ENCODE assay signal across 8 mouse cellular contexts in the genomic region with DNA sequence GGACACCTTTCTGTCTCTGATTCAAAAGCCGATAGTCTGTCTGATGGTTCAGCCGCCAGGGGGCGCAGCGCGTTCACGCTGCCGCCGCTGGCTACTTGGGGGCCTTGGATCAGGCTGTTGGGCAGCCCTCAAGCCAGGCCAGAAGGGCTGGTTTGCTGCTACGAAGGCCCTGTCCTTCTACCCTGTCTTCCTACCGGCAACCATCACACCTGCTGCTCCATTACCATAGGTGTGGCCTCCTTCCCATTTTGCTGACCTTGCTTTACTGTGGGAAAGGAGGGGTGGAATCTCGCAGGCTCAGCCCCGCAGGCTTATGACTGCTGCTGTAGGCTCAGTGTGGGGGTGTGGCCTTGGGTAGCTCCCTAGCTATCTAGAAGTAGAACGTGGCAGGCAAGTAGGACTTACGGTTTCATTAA. TPM values are rescaled to one million over a fixed set of nuclear protein-coding genes. Genes with fewer than 3 reads are reported as not detected.
DNase-seq lines count a peak whose midpoint lies in the region; ATAC-seq and TF ChIP-seq lines count a peak whose summit lies in the region.

No protein-coding gene starts in this region.

- H3K9ac ChIP-seq in hindbrain, embryonic 15.5 days, result no peak overlapping the region
- H3K9ac ChIP-seq in limb, embryonic 13.5 days, result 0 out of 2 replicates have a peak overlapping the region, but pooled peaks have one; percentile 20
- no peak overlapping the region for H3K9ac ChIP-seq in midbrain, embryonic 15.5 days
- H3K9ac ChIP-seq in stomach, embryonic 15.5 days, result no peak overlapping the region

- H3K4me3 ChIP-seq in testis, adult 2 months (ENCODE audit: control insufficient read depth, low read depth, low read length), result no peak overlapping the region
- no peak overlapping the region for H3K4me3 ChIP-seq in hindbrain, embryonic 15.5 days
- H3K4me3 ChIP-seq in limb, embryonic 13.5 days, result no peak overlapping the region
- no peak overlapping the region for H3K4me3 ChIP-seq in midbrain, embryonic 15.5 days
- no peak overlapping the region; the same call in 1 of the 2 replicates for H3K4me3 ChIP-seq in stomach, embryonic 15.5 days (replicated peaks)

- TF ChIP-seq POLR2A in testis, adult 2 months (IDR thresholded peaks at IDR 0.05; ENCODE audit: control insufficient read depth, low read depth, low read length), result no peak

- H3K27ac ChIP-seq in testis, adult 2 months (ENCODE audit: control insufficient read depth, insufficient read depth, low read depth, low read length), result no peak overlapping the region
- no peak overlapping the region for H3K27ac ChIP-seq in hindbrain, embryonic 15.5 days (replicated peaks)
- no peak overlapping the region for H3K27ac ChIP-seq in limb, embryonic 13.5 days
- no peak overlapping the region for H3K27ac ChIP-seq in midbrain, embryonic 15.5 days
- H3K27ac ChIP-seq in stomach, embryonic 15.5 days, result peak overlapping the region; percentile 46; the same call in 1 of the 2 replicates

- ATAC-seq in hindbrain, embryonic 15.5 days (ENCODE audit: low FRiP score, low read depth), result no peak
- no peak for ATAC-seq in limb, embryonic 13.5 days (ENCODE audit: low FRiP score, low read depth)
- ATAC-seq in midbrain, embryonic 15.5 days (replicated peaks), result no peak
- peak; percentile 44; the same call in 1 of the 2 replicates for ATAC-seq in stomach, embryonic 15.5 days (ENCODE audit: insufficient read depth, low FRiP score, low read depth)

- peaks cover 5% of the 10 kb centered on the region for H3K4me1 ChIP-seq in testis, adult 2 months (ENCODE audit: control insufficient read depth, insufficient read depth, low read length)
- H3K4me1 ChIP-seq in hindbrain, embryonic 15.5 days (replicated peaks), result peaks cover 32% of the 10 kb centered on the region
- H3K4me1 ChIP-seq in limb, embryonic 13.5 days, result peaks cover 38% of the 10 kb centered on the region
- H3K4me1 ChIP-seq in midbrain, embryonic 15.5 days, result peaks cover 26% of the 10 kb centered on the region
- H3K4me1 ChIP-seq in stomach, embryonic 15.5 days, result peaks cover 35% of the 10 kb centered on the region

- DNase-seq in testis, postnatal 14 days (ENCODE audit: low spot score), result no peak
- peak; percentile 88 to 91 for DNase-seq in cerebellum, postnatal 14 days
- DNase-seq in gastrocnemius, adult 18-20 months (ENCODE audit: low spot score), result peak; percentile 72

- 12% methylated on average over 14 of the region's 14 CpGs for WGBS in hindbrain, embryonic 15.5 days
- 11% methylated on average over 14 of the region's 14 CpGs for WGBS in limb, embryonic 13.5 days
- 12% methylated on average over 14 of the region's 14 CpGs for WGBS in midbrain, embryonic 15.5 days
- 10% methylated on average over 14 of the region's 14 CpGs for WGBS in stomach, embryonic 15.5 days

- no peaks in the 10 kb centered on the region for H3K36me3 ChIP-seq in testis, adult 2 months (ENCODE audit: control insufficient read depth, insufficient read depth, low read length)
- H3K36me3 ChIP-seq in hindbrain, embryonic 15.5 days, result no peaks in the 10 kb centered on the region
- peaks cover 34% of the 10 kb centered on the region for H3K36me3 ChIP-seq in limb, embryonic 13.5 days
- H3K36me3 ChIP-seq in midbrain, embryonic 15.5 days (replicated peaks), result no peaks in the 10 kb centered on the region
- H3K36me3 ChIP-seq in stomach, embryonic 15.5 days, result peaks cover 12% of the 10 kb centered on the region

- no peaks in the 10 kb centered on the region for H3K9me3 ChIP-seq in hindbrain, embryonic 15.5 days
- H3K9me3 ChIP-seq in limb, embryonic 13.5 days, result no peaks in the 10 kb centered on the region
- H3K9me3 ChIP-seq in midbrain, embryonic 15.5 days, result no peaks in the 10 kb centered on the region
- H3K9me3 ChIP-seq in stomach, embryonic 15.5 days, result no peaks in the 10 kb centered on the region

- H3K4me2 ChIP-seq in hindbrain, embryonic 15.5 days, result peak overlapping the region; percentile 17; the same call in 1 of the 2 replicates
- H3K4me2 ChIP-seq in limb, embryonic 13.5 days (replicated peaks), result 0 out of 2 replicates have a peak overlapping the region, but pooled peaks have one; percentile 23
- H3K4me2 ChIP-seq in midbrain, embryonic 15.5 days, result peak overlapping the region; percentile 5; the same call in 1 of the 2 replicates
- H3K4me2 ChIP-seq in stomach, embryonic 15.5 days, result peak overlapping the region; percentile 37

- peak; percentile 64 for TF ChIP-seq CTCF in testis, adult 2 months (IDR thresholded peaks at IDR 0.05; ENCODE audit: control insufficient read depth, insufficient read depth, insufficient replicate concordance, low read depth, low read length)

- no peaks in the 10 kb centered on the region for H3K27me3 ChIP-seq in testis, adult 2 months (ENCODE audit: control insufficient read depth, insufficient read depth, low read length)
- H3K27me3 ChIP-seq in hindbrain, embryonic 15.5 days, result peaks cover 27% of the 10 kb centered on the region
- H3K27me3 ChIP-seq in limb, embryonic 13.5 days, result peaks cover 27% of the 10 kb centered on the region
- peaks cover 35% of the 10 kb centered on the region for H3K27me3 ChIP-seq in midbrain, embryonic 15.5 days (replicated peaks)
- peaks cover 25% of the 10 kb centered on the region for H3K27me3 ChIP-seq in stomach, embryonic 15.5 days (replicated peaks)

RNA-seq across cellular contexts. Expression of a gene that starts 3.8 kb away (rescaled TPM):
- not detected in 2 replicates for polyA plus RNA-seq in testis, adult 2 months (2012; rRNA removed)
- not detected for total RNA-seq in gastrocnemius, adult 18-20 months (2021)
- polyA plus RNA-seq in hindbrain, embryonic 15.5 days (2015; fragmentation: Nextera tagmentation; extraction: Ambion mirVana), result 0.13 and 0.38 TPM in 2 replicates
- polyA plus RNA-seq in limb, embryonic 13.5 days (2015; fragmentation: Nextera tagmentation; extraction: Ambion mirVana), result not detected in 2 replicates
- not detected in 2 replicates for polyA plus RNA-seq in midbrain, embryonic 15.5 days (2015; fragmentation: Nextera tagmentation; extraction: Ambion mirVana)
- polyA plus RNA-seq in stomach, embryonic 15.5 days (2015; fragmentation: Nextera tagmentation; extraction: Ambion mirVana), result 0.68 and 0.89 TPM in 2 replicates

RNA-seq across cellular contexts. Expression of a gene that starts 9.7 kb away (rescaled TPM):
- polyA plus RNA-seq in testis, adult 2 months (2012; rRNA removed), result 9.7 and 11.5 TPM in 2 replicates
- total RNA-seq in gastrocnemius, adult 18-20 months (2021), result 10 to 100 TPM; 74.4 to 86.9 TPM
- polyA plus RNA-seq in hindbrain, embryonic 15.5 days (2015; fragmentation: Nextera tagmentation; extraction: Ambion mirVana), result 214 and 226 TPM in 2 replicates
- 558 and 589 TPM in 2 replicates for polyA plus RNA-seq in limb, embryonic 13.5 days (2015; fragmentation: Nextera tagmentation; extraction: Ambion mirVana)
- polyA plus RNA-seq in midbrain, embryonic 15.5 days (2015; fragmentation: Nextera tagmentation; extraction: Ambion mirVana), result 183 and 198 TPM in 2 replicates
- polyA plus RNA-seq in stomach, embryonic 15.5 days (2015; fragmentation: Nextera tagmentation; extraction: Ambion mirVana), result 546 and 587 TPM in 2 replicates

RNA-seq across cellular contexts. Expression of a gene that starts 24.8 kb away (rescaled TPM):
- polyA plus RNA-seq in testis, adult 2 months (2012; rRNA removed), result 292 and 336 TPM in 2 replicates
- 1 to 10 TPM; 4.1 to 4.5 TPM for total RNA-seq in gastrocnemius, adult 18-20 months (2021)
- 56.0 and 59.7 TPM in 2 replicates for polyA plus RNA-seq in hindbrain, embryonic 15.5 days (2015; fragmentation: Nextera tagmentation; extraction: Ambion mirVana)
- 51.9 and 52.8 TPM in 2 replicates for polyA plus RNA-seq in limb, embryonic 13.5 days (2015; fragmentation: Nextera tagmentation; extraction: Ambion mirVana)
- 61.0 and 64.3 TPM in 2 replicates for polyA plus RNA-seq in midbrain, embryonic 15.5 days (2015; fragmentation: Nextera tagmentation; extraction: Ambion mirVana)
- 49.7 and 51.8 TPM in 2 replicates for polyA plus RNA-seq in stomach, embryonic 15.5 days (2015; fragmentation: Nextera tagmentation; extraction: Ambion mirVana)

RNA-seq across cellular contexts. Expression of a gene that starts 37.1 kb away (rescaled TPM):
- 110 and 117 TPM in 2 replicates for polyA plus RNA-seq in testis, adult 2 months (2012; rRNA removed)
- total RNA-seq in gastrocnemius, adult 18-20 months (2021), result 10 to 100 TPM; 52.6 to 54.1 TPM
- 167 and 177 TPM in 2 replicates for polyA plus RNA-seq in hindbrain, embryonic 15.5 days (2015; fragmentation: Nextera tagmentation; extraction: Ambion mirVana)
- 221 and 229 TPM in 2 replicates for polyA plus RNA-seq in limb, embryonic 13.5 days (2015; fragmentation: Nextera tagmentation; extraction: Ambion mirVana)
- 165 and 167 TPM in 2 replicates for polyA plus RNA-seq in midbrain, embryonic 15.5 days (2015; fragmentation: Nextera tagmentation; extraction: Ambion mirVana)
- polyA plus RNA-seq in stomach, embryonic 15.5 days (2015; fragmentation: Nextera tagmentation; extraction: Ambion mirVana), result 200 and 222 TPM in 2 replicates

Comparison
In these comparisons a context has a peak if more than half of its experiments do, and no peak if none do; other contexts are left out.
1. RNA of a gene that starts 9.7 kb away (polyA plus RNA-seq): 558 to 589 TPM in limb, embryonic 13.5 days, 546 to 587 TPM in stomach, embryonic 15.5 days, 214 to 226 TPM in hindbrain, embryonic 15.5 days and 183 to 198 TPM in midbrain, embryonic 15.5 days; 9.7 to 11.5 TPM in testis, adult 2 months; every median in the first group is over 10 times any median in the second.
2. Peak in every context shown above with its lines, with median percentiles within 50 percentile points of each other: H3K4me2 ChIP-seq.